Mouse (Mus musculus): ENCODE measurements around the gene Snurf. TPM values are rescaled to one million over a fixed set of nuclear protein-coding genes. Genes with fewer than 3 reads are reported as not detected.

The Snurf gene
- not detected for polyA plus RNA-seq (2015; fragmentation: Illumina TruSeq; extraction: RNeasy Lipid Tissue Mini Kit (QIAGEN cat#74804); ENCODE audit: insufficient read depth, low read depth, low replicate concordance)

DNA sequence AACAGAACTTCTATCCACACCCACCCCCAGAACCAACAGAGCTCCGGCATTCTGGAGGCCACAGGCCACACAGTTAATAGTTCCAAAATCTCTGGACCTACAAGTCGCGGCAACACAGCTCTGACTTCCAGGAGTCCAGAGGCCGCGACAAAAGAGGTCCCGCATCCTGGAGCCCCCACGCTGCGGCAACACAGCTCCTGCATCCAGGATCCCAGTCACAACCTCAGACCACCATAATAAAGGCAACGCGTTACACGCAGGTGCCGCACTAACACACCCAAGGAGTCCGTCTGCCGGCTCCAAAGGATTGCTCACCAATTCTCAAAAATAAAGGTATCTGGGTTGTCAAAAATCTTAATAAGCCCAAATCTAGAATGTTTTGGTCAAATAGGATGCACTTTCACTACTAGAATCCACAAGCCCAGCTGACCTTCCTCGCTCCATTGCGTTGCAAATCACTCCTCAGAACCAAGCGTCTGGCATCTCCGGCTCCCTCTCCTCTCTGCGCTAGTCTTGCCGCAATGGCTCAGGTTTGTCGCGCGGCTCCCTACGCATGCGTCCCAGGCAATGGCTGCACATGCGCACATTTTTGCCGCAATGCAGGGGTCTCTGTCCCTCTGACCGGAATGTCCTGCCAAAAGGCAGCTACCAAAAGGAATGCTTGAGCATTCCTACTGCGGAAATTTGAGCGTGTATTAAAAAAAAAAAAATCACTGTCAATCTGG, at the start of gene Snurf, which contains the start of gene Gm38393:
TSS of gene Snurf (minus strand) at position 444 of the 725 bp plus-strand sequence.
TSS of gene Gm38393 (minus strand) at position 459 of the 725 bp plus-strand sequence.

Other genes starting within 250 kb of the Snurf start
- 0.65 TPM for gene Gm38393, start within 50 bp of the Snurf start, polyA plus RNA-seq (2015; fragmentation: Illumina TruSeq; extraction: RNeasy Lipid Tissue Mini Kit (QIAGEN cat#74804); ENCODE audit: insufficient read depth, low read depth, low replicate concordance)
- 7.2 TPM for gene Snrpn, start 135.2 kb upstream of the Snurf start, polyA plus RNA-seq (2015; fragmentation: Illumina TruSeq; extraction: RNeasy Lipid Tissue Mini Kit (QIAGEN cat#74804); ENCODE audit: insufficient read depth, low read depth, low replicate concordance)

Data from pancreas, adult 10 weeks (tissue).